Mouse (Mus musculus): Measurements from ENCODE around the gene Lrwd1. TPM values are rescaled to one million over a fixed set of nuclear protein-coding genes. Genes with fewer than 3 reads are reported as not detected.
A peak's percentile ranks its signal among the peaks of the same experiment; 100 is the strongest.
"Not testable (repeated sequence)": the region's sequence is repeated elsewhere in the genome, so short reads cannot be mapped to it uniquely, and the experiment has no call there.

Gene Lrwd1
- polyA plus RNA-seq, 1 experiment = 52.1 TPM

GRCm38 (mm10) chr5:136137658-136138274 is 1.9 kb upstream of the Lrwd1 start:
- H3K79me3 ChIP-seq (ENCODE audit: low read depth) = peaks cover 8% of the 10 kb centered on the region
- H3ac ChIP-seq (ENCODE audit: control insufficient read depth, insufficient read length, low read depth) = no peak overlapping the region
- H3K27me3 ChIP-seq (ENCODE audit: control insufficient read depth, insufficient read depth, insufficient read length) = no peaks in the 10 kb centered on the region
- no peak overlapping the region for H3K4me3 ChIP-seq (ENCODE audit: insufficient read depth, poor library complexity, severe bottlenecking)
- H3K36me3 ChIP-seq (ENCODE audit: control insufficient read depth, insufficient read depth) = peaks cover 42% of the 10 kb centered on the region
- peak; percentile 45 for TF ChIP-seq CTCF (IDR thresholded peaks at IDR 0.05; ENCODE audit: control insufficient read depth, insufficient read depth, insufficient read length)
- no peak for TF ChIP-seq USF1 (IDR thresholded peaks at IDR 0.05; ENCODE audit: low read depth)
- no peak for TF ChIP-seq MYOG (IDR thresholded peaks at IDR 0.05; ENCODE audit: control insufficient read depth, extremely low read depth, insufficient read length)
- no peak for TF ChIP-seq MAX (IDR thresholded peaks at IDR 0.05)
- TF ChIP-seq MYOD1 (IDR thresholded peaks at IDR 0.05; ENCODE audit: control insufficient read depth, insufficient read length, low read depth) = no peak
- peaks cover 42% of the 10 kb centered on the region for H3K79me2 ChIP-seq (ENCODE audit: control insufficient read depth, insufficient read depth)

- peak overlapping the region; percentile 55 for H3ac ChIP-seq (ENCODE audit: control insufficient read depth, insufficient read length, low read depth)
- peaks cover 8% of the 10 kb centered on the region for H3K79me3 ChIP-seq (ENCODE audit: low read depth)
- H3K36me3 ChIP-seq (ENCODE audit: control insufficient read depth, insufficient read depth) = peaks cover 34% of the 10 kb centered on the region
- no peaks in the 10 kb centered on the region for H3K27me3 ChIP-seq (ENCODE audit: control insufficient read depth, insufficient read depth, insufficient read length)
- H3K79me2 ChIP-seq (ENCODE audit: control insufficient read depth, insufficient read depth) = peaks cover 42% of the 10 kb centered on the region
- no peak for TF ChIP-seq CTCF (IDR thresholded peaks at IDR 0.05; ENCODE audit: control insufficient read depth, insufficient read depth, insufficient read length)
- no peak for TF ChIP-seq USF1 (IDR thresholded peaks at IDR 0.05; ENCODE audit: low read depth)
- TF ChIP-seq CEBPB (IDR thresholded peaks at IDR 0.05; ENCODE audit: low read depth) = no peak
- no peak for TF ChIP-seq MYOG (IDR thresholded peaks at IDR 0.05; ENCODE audit: control insufficient read depth, extremely low read depth, insufficient read length)
- no peak for TF ChIP-seq FOSL1 (IDR thresholded peaks at IDR 0.05; ENCODE audit: insufficient read depth, low read length, poor library complexity, severe bottlenecking)
- peak overlapping the region; percentile 78 for H3K4me3 ChIP-seq (ENCODE audit: insufficient read depth, poor library complexity, severe bottlenecking)
Observed at GRCm38 (mm10) chr5:136136292-136136990, 567 bp upstream of the Lrwd1 start.

GRCm38 (mm10) chr5:136122165-136122564 is 13.7 kb downstream of the Lrwd1 start:
- Histone ChIP-seq H3K79me3 (ENCODE audit: low read depth) (peaks cover 22% of the 10 kb centered on the region), H3ac (ENCODE audit: control insufficient read depth, insufficient read length, low read depth) (no peak overlapping the region), H3K36me3 (ENCODE audit: control insufficient read depth, insufficient read depth) (peaks cover 57% of the 10 kb centered on the region), H3K27me3 (ENCODE audit: control insufficient read depth, insufficient read depth, insufficient read length) (no peaks in the 10 kb centered on the region), H3K4me3 (ENCODE audit: insufficient read depth, poor library complexity, severe bottlenecking) (no peak overlapping the region), H3K79me2 (ENCODE audit: control insufficient read depth, insufficient read depth) (peaks cover 30% of the 10 kb centered on the region)
- TF ChIP-seq CEBPB (IDR thresholded peaks at IDR 0.05; ENCODE audit: low read depth) = no peak
- no peak for TF ChIP-seq USF1 (IDR thresholded peaks at IDR 0.05; ENCODE audit: low read depth)
- no peak for TF ChIP-seq MYOG (IDR thresholded peaks at IDR 0.05; ENCODE audit: control insufficient read depth, extremely low read depth, insufficient read length)
- TF ChIP-seq MAX (IDR thresholded peaks at IDR 0.05) = no peak
- no peak for TF ChIP-seq MYOD1 (IDR thresholded peaks at IDR 0.05; ENCODE audit: control insufficient read depth, insufficient read length, low read depth)
- no peak for TF ChIP-seq FOSL1 (IDR thresholded peaks at IDR 0.05; ENCODE audit: insufficient read depth, low read length, poor library complexity, severe bottlenecking)
- TF ChIP-seq CTCF (IDR thresholded peaks at IDR 0.05; ENCODE audit: control insufficient read depth, insufficient read depth, insufficient read length) = no peak

GRCm38 (mm10) chr5:136116784-136117112 is 19.1 kb downstream of the Lrwd1 start:
- Histone ChIP-seq H3K4me3 (ENCODE audit: insufficient read depth, poor library complexity, severe bottlenecking) (peak overlapping the region; percentile 87), H3K36me3 (ENCODE audit: control insufficient read depth, insufficient read depth) (peaks cover 24% of the 10 kb centered on the region), H3K79me3 (ENCODE audit: low read depth) (peaks cover 27% of the 10 kb centered on the region), H3K27me3 (ENCODE audit: control insufficient read depth, insufficient read depth, insufficient read length) (no peaks in the 10 kb centered on the region), H3K79me2 (ENCODE audit: control insufficient read depth, insufficient read depth) (peaks cover 44% of the 10 kb centered on the region), H3ac (ENCODE audit: control insufficient read depth, insufficient read length, low read depth) (peak overlapping the region; percentile 53)
- TF ChIP-seq CTCF (IDR thresholded peaks at IDR 0.05; ENCODE audit: control insufficient read depth, insufficient read depth, insufficient read length) (no peak), MYOD1 (IDR thresholded peaks at IDR 0.05; ENCODE audit: control insufficient read depth, insufficient read length, low read depth) (no peak), CEBPB (IDR thresholded peaks at IDR 0.05; ENCODE audit: low read depth) (no peak), FOSL1 (IDR thresholded peaks at IDR 0.05; ENCODE audit: insufficient read depth, low read length, poor library complexity, severe bottlenecking) (no peak), MAX (IDR thresholded peaks at IDR 0.05) (no peak), USF1 (IDR thresholded peaks at IDR 0.05; ENCODE audit: low read depth) (no peak), MYOG (IDR thresholded peaks at IDR 0.05; ENCODE audit: control insufficient read depth, extremely low read depth, insufficient read length) (no peak)

GRCm38 (mm10) chr5:136115891-136116783 is 19.7 kb downstream of the Lrwd1 start, which contains the start of gene Polr2j:
TSS of gene Polr2j (plus strand) at chr5:136116631.
- Histone ChIP-seq H3K4me3 (ENCODE audit: insufficient read depth, poor library complexity, severe bottlenecking) (peak within 1 kb of the TSS; percentile 87), H3K27me3 (ENCODE audit: control insufficient read depth, insufficient read depth, insufficient read length) (no peaks in the 10 kb centered on the region), H3K36me3 (ENCODE audit: control insufficient read depth, insufficient read depth) (peaks cover 23% of the 10 kb centered on the region), H3K79me3 (ENCODE audit: low read depth) (peaks cover 26% of the 10 kb centered on the region), H3ac (ENCODE audit: control insufficient read depth, insufficient read length, low read depth) (peak within 1 kb of the TSS; percentile 53), H3K79me2 (ENCODE audit: control insufficient read depth, insufficient read depth) (peaks cover 44% of the 10 kb centered on the region)
- TF ChIP-seq MYOG (IDR thresholded peaks at IDR 0.05; ENCODE audit: control insufficient read depth, extremely low read depth, insufficient read length) (no peak), FOSL1 (IDR thresholded peaks at IDR 0.05; ENCODE audit: insufficient read depth, low read length, poor library complexity, severe bottlenecking) (no peak), CTCF (IDR thresholded peaks at IDR 0.05; ENCODE audit: control insufficient read depth, insufficient read depth, insufficient read length) (peak; percentile 98), USF1 (IDR thresholded peaks at IDR 0.05; ENCODE audit: low read depth) (no peak), MYOD1 (IDR thresholded peaks at IDR 0.05; ENCODE audit: control insufficient read depth, insufficient read length, low read depth) (no peak), CEBPB (IDR thresholded peaks at IDR 0.05; ENCODE audit: low read depth) (no peak), MAX (IDR thresholded peaks at IDR 0.05) (peak; percentile 58)

GRCm38 (mm10) chr5:136113546-136113945 is 22.3 kb downstream of the Lrwd1 start:
- H3K79me2 ChIP-seq (ENCODE audit: control insufficient read depth, insufficient read depth) = peaks cover 28% of the 10 kb centered on the region
- H3K27me3 ChIP-seq (ENCODE audit: control insufficient read depth, insufficient read depth, insufficient read length); H3K4me3 ChIP-seq (ENCODE audit: insufficient read depth, poor library complexity, severe bottlenecking); H3ac ChIP-seq (ENCODE audit: control insufficient read depth, insufficient read length, low read depth): not testable (repeated sequence)
- H3K36me3 ChIP-seq (ENCODE audit: control insufficient read depth, insufficient read depth) = peaks cover 17% of the 10 kb centered on the region
- H3K79me3 ChIP-seq (ENCODE audit: low read depth) = peaks cover 16% of the 10 kb centered on the region

Measured in C2C12 (cell line).